Mouse (Mus musculus) heart, postnatal 0 days (tissue): ENCODE data around the gene Spsb3.

Experiments
- CTCF ChIP-seq: IDR thresholded peaks from 2 replicates; pipeline ENCODE4 v1.5.1; 2016; ENCODE audit warnings: antibody characterized with exemption, control low read depth, low read depth
- EP300 ChIP-seq: IDR thresholded peaks from 2 replicates; pipeline ENCODE4 v1.6.1; 2016; ENCODE audit warnings: antibody characterized with exemption, low read depth

- TF ChIP-seq EP300 (no peak), CTCF (no peak)
These were observed 9.3 kb downstream of the Spsb3 start for GRCm38 (mm10) chr17:24895571-24896240.
